Mouse (Mus musculus): ENCODE results near the gene Rwdd2b.

Rwdd2b gene

DNA sequence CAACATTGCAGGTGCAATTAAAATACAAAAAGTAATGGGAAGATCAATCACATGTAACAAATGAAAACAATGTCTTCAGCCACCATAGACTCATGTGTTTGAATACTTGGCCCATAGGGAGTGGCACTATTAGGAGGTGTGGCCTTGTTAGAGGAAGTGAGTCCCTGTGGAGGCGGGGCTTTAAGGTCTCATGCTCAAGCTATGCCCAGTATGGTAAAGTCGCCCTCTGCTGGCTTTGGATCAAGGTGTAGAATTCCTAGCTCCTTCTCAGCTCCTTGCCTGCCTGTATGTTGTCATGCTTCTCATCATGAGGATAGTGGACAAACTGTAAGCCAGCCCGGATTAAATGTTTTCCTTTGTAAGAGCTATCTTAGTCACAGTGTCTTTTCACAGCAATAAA is 35.4 kb downstream of the Rwdd2b start:
- peak; percentile 82 for DNase-seq

DNA sequence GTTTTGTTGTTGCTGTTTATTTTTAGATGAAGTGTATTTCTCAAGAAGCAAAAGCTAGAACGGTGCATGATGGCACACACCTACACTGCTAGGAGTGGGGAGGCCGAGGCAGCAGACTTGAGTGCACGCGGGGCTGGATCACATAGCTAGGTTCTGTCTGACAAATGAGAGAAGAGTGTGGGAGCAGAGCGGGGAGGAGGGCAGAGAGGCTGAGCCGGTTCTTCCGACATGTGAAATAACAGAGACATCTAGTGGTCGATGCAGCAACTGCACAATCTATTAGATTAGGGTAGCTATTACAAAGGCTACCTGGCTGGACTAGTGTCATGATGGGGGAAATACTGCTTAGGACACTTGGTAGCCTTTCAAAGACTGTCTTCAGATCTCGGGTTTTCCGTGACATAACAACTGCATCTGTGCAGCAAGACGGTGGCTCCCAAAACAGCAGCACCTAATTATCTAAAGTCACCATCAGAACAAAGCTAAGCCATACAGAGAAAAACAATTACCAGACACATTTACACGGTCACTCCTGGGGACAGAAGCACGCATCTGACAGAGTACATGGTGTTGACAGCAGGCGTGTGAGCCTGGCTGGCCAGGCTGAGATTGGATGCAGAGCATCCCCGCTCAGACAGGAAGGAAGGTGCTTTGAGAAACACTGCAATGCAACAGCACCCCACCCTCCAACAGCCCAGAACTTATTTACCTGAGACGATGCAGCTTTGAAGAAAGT is 46.4 kb downstream of the Rwdd2b start:
- DNase-seq = peak; percentile 93

DNA sequence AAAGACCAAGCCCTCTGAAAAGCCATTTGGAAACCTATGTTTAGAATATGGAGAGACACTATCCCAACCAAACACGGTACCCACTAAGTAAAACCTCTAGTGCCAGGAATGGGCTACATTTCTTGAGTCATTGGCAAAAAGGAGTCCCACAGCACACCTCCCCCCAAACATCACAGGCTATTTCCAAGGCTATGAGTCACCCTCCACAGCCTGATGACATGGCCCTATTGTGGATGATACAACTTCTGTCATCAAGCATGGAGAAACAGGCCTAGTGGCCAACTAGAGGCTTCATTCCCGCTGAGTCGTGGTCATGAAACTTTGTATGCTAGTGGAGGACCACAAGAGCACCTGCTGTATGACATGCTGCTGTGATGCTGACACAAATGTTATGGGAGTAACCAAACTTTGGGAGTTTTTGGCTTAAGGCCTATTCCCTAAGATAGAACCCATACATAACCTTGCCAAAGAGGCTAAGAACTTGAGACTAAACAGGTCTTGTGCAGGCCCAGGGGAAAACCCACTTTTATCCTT is 52.9 kb downstream of the Rwdd2b start:
- no peak for DNase-seq

DNA sequence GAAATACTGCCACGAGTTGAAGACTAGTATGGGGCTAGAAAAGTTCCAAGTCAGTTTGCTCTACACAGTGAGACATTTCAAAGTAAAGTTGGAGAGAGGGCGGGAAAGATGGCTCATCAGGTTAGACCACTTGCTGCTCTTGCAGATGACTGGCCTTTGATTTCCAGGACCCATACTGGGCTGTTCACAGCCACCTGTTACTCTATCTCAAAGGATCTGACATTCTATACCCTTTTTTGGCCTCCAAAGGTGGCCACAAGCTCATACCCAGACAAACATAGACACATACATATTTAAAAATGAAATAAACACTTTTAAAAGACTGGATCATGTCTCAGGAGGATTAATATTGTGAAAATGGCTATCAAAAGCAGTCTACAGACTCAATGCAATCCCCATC is 56.0 kb downstream of the Rwdd2b start:
- DNase-seq = no peak

Data from heart, adult 11 months (tissue).